ENCODE assay signal across 15 mouse cellular contexts in genomic region chr7:34346505-34346904, GRCm38 (mm10).
"Had no signal": no experiment of that assay in that cellular context is flagged by ENCODE, and none has a peak within 500 bp of the region (broad histone marks: within the 10 kb centered on the region; RNA-seq: fewer than 3 reads in every experiment).

No protein-coding gene starts in this region.

- H3K27ac ChIP-seq: midbrain, embryonic 13.5 days; midbrain, embryonic 15.5 days; neural tube, embryonic 12.5 days had no signal

- DNase-seq: lung, adult 18-20 months; lung, embryonic 14.5 days; lung, postnatal 10 days; lung, postnatal 4 days; retina, postnatal 1 day; right cerebral cortex, adult 18-20 months; right cerebral cortex, postnatal 25 days; right cerebral cortex, postnatal 4 days; spleen, adult 18-20 months; thymus, adult 18-20 months; thymus, postnatal 36 days had no signal

- H3K9ac ChIP-seq: lung, embryonic 14.5 days; midbrain, embryonic 13.5 days; midbrain, embryonic 15.5 days; neural tube, embryonic 12.5 days had no signal

- H3K27me3 ChIP-seq: megakaryocyte, embryonic 14.5 days; midbrain, embryonic 13.5 days; midbrain, embryonic 15.5 days; neural tube, embryonic 12.5 days had no signal

- H3K4me3 ChIP-seq: megakaryocyte, embryonic 14.5 days; midbrain, embryonic 13.5 days; midbrain, embryonic 15.5 days; neural tube, embryonic 12.5 days had no signal

- ATAC-seq: midbrain, embryonic 13.5 days; midbrain, embryonic 15.5 days had no signal

- H3K9me3 ChIP-seq: megakaryocyte, embryonic 14.5 days; midbrain, embryonic 13.5 days; midbrain, embryonic 15.5 days; neural tube, embryonic 12.5 days had no signal

- H3K4me1 ChIP-seq: midbrain, embryonic 13.5 days; midbrain, embryonic 15.5 days; neural tube, embryonic 12.5 days had no signal
